Mouse (Mus musculus) granulocyte monocyte progenitor cell, adult 5-6 weeks (primary cell): Measurements from ENCODE around the gene Slu7. TPM values are rescaled to one million over a fixed set of nuclear protein-coding genes. Genes with fewer than 3 reads are reported as not detected.

Experiments used
- ATAC-seq: replicated peaks from 2 replicates; pipeline ENCODE4 v1.8.0; 2016; ENCODE audit warnings: mild to moderate bottlenecking, moderate TSS enrichment, inconsistent platforms; ENCODE audit not compliant: poor library complexity, severe bottlenecking
- total RNA-seq, 2 experiments: library from RNA; stranded (forward) in 1 of 2; stranded (reverse) in 1 of 2; fragments of 200-712, 200-1000 nt in 1 of 2; fragments of >200 nt in 1 of 2; fragmentation: Nextera tagmentation in 1 of 2; gene quantifications; 2 replicates each; pipeline ENCODE4 v1.2.3; 2014 to 2017

Slu7 gene
- total RNA-seq, 2 experiments from 2014 or later: 26.3 to 112 TPM

DNA sequence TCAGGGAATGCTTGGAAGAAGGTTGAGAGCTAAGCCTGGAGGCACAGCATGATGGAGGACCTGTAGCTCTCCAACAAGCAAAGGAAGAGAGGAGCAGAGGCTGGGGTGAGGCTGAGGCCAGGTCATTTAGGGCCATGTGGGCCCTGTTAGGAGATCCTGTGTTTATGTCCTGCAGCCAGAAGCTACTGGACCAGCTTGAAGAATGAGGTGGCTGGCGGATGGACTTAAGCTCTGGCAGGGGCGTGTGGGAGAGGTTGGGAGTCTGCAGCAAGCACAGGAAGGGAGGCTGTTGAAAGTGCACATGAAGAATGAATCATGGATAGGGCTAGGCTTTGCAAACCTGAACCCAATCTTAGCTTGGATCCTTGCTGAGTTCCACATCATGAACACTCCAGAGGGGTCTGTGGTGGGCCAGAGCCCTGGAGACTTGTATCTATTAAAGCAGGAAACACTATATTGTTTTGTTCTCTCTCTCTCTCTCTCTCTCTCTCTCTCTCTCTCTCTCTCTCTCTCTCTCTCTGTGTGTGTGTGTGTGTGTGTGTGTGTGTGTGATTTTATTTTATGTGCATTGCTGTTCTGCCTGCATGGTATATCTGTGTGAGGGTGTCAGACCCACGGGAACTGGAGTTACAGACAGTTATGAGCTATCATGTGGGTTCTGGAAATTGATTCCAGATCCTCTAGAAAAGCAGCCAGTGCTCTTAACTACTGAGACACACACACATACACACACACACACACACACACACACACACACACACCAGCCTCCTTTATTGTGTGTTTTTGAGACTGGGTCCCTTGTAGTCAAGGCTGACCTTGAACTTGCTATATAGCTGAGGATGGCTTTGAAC lies 48.4 kb downstream of the Slu7 start:
- no peak for ATAC-seq

DNA sequence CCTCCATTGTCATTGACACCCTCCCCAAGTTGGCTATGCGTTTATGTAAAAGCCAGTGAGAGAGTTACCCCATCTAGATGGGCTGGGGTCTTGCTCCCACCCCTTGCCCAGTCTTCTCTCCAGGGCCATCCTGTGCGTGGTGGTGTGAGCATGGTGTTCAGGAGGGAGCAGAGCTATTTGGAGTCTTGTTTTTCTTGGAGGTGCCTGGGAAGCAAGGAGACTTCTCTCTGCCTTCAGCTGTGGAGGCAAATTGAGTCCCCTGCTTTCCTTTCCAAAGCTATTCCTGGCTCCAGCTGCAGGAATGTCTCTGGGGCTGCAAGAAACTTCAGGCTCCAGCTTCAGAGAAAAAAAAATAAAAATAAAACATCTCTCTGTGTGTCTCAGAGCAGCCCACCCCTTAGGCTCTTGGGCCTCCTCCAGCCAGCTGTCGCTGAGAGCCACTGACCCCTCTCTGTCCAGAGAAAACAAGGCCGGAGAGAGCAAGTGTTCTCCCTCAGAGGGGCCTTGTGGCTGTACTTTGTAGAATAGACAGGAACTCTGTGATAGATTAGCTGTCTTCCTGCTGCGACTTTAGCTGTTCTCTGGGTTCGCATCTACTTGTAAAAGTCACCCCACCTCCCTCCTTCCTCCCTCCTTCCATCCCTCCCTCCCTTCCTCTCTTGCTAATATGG lies 49.7 kb downstream of the Slu7 start:
- ATAC-seq: no peak

- no peak for ATAC-seq
These were observed 50.5 kb downstream of the Slu7 start for GRCm38 (mm10) chr11:43484057-43484456.

DNA sequence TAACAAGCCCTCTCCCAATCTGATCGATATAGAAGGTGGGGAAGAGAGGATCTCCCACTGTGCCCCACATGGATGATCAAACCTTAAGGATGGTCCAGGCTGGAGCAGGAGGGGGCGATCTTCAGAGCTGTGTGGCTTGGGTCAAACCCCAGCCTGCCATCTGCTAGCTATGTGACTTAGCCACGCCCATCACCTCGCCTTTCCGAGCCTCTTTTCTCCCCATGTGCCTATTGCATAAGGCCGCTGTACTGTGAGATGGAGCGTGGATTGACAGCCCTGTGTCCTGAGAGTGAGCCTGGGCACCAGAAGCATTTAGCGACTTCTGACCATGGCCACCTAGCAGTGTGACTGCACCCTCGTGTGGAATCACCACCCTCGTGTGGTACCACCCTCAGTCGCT lies 51.1 kb downstream of the Slu7 start:
- ATAC-seq: peak; percentile 42; the same call in 1 of the 2 replicates

DNA sequence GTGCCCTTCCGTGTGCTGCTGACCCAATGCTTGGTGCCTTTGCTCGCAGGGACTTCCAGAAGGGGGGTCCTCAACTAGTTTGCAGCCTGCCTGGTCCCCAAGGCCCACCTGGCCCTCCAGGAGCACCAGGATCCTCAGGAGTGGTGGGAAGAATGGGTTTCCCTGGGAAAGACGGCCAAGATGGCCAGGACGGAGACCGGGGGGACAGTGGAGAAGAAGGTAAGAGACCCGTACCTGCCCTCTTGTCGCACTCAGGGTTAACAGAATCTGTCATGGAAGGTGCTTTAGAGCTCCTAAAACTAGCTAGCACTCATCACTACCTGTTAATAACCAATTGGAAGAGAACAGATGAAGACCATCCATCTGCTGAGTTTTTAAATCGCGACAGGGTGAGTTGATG lies 52.3 kb downstream of the Slu7 start:
- ATAC-seq: no peak

- peak; percentile 87 for ATAC-seq
These were observed 59.1 kb downstream of the Slu7 start for GRCm38 (mm10) chr11:43492663-43493062.

- peak; percentile 78 for ATAC-seq
These were observed 60.4 kb downstream of the Slu7 start for GRCm38 (mm10) chr11:43493815-43494409.

- no peak for ATAC-seq
These were observed 61.5 kb downstream of the Slu7 start for GRCm38 (mm10) chr11:43495037-43495436.

DNA sequence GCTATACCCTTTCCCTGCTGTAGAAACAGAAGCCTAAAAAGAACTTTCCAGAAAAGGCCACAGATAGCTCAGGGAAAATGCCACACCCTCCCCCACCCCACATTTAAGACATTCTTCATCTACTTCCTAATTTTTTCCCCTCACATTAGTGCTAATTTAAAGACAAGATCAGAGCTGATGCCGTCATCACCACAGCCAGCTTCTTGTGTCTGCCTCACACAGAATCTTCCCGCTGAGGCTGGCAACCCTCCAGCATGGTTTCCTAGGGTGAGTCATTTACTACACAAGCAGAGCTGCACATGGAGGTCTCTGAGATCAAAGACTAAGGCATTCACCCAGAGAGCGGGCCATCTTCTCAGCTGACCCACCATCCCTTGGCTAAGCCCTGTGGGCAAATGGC lies 62.0 kb downstream of the Slu7 start:
- peak; percentile 36 for ATAC-seq

Other genes starting within 250 kb of the Slu7 start
- gene Pttg1, start 7.5 kb upstream of the Slu7 start, total RNA-seq (2014; fragmentation: Nextera tagmentation): 57.8 and 90.6 TPM in 2 replicates
- gene Pttg1, start 7.5 kb upstream of the Slu7 start, total RNA-seq (2017): 58.6 and 63.3 TPM in 2 replicates
- gene C1qtnf2, start 40.5 kb downstream of the Slu7 start, total RNA-seq (2014; fragmentation: Nextera tagmentation): not detected in 2 replicates
- not detected in 2 replicates for gene C1qtnf2, start 40.5 kb downstream of the Slu7 start, total RNA-seq (2017)
- gene Ccnjl, start 95.0 kb downstream of the Slu7 start, total RNA-seq (2014; fragmentation: Nextera tagmentation): 1.9 TPM in 1 of 2 replicates, not detected in the other
- gene Ccnjl, start 95.0 kb downstream of the Slu7 start, total RNA-seq (2017): not detected in 2 replicates
- not detected in 2 replicates for gene 4933415A04Rik, start 153.3 kb downstream of the Slu7 start, total RNA-seq (2014; fragmentation: Nextera tagmentation)
- gene 4933415A04Rik, start 153.3 kb downstream of the Slu7 start, total RNA-seq (2017): not detected in 2 replicates
- not detected in 2 replicates for gene Fabp6, start 167.8 kb downstream of the Slu7 start, total RNA-seq (2014; fragmentation: Nextera tagmentation)
- gene Fabp6, start 167.8 kb downstream of the Slu7 start, total RNA-seq (2017): not detected in 2 replicates
- 39.0 and 48.2 TPM in 2 replicates for gene Pwwp2a, start 248.3 kb downstream of the Slu7 start, total RNA-seq (2014; fragmentation: Nextera tagmentation)
- gene Pwwp2a, start 248.3 kb downstream of the Slu7 start, total RNA-seq (2017): 29.1 and 42.0 TPM in 2 replicates